Mouse (Mus musculus) heart, adult 2 months (tissue): ENCODE data around the gene Ktn1. TPM values are rescaled to one million over a fixed set of nuclear protein-coding genes. Genes with fewer than 3 reads are reported as not detected.

Experiments
- DNase-seq, 2 experiments: peaks; one replicate each; pipeline ENCODE4 v3.0.0; 2021
- H3K27ac ChIP-seq: fragments of 200-600 bp; 2 replicates; pipeline ENCODE4 v1.8.1; 2022
- H3K27me3 ChIP-seq: fragments of 200-500 bp; 2 replicates; pipeline ENCODE4 v1.6.1; 2012; ENCODE audit warnings: mild to moderate bottlenecking, low read length, inconsistent platforms, mixed read lengths; ENCODE audit not compliant: control insufficient read depth, insufficient read depth
- H3K36me3 ChIP-seq: fragments of 200-500 bp; 2 replicates; pipeline ENCODE4 v1.6.1; 2012; ENCODE audit warnings: low read length, inconsistent platforms; ENCODE audit not compliant: control insufficient read depth, insufficient read depth
- H3K4me1 ChIP-seq: fragments of 200-500 bp; 2 replicates; pipeline ENCODE4 v1.6.1; 2011; ENCODE audit warnings: low read length; ENCODE audit not compliant: control insufficient read depth, insufficient read depth
- H3K4me3 ChIP-seq: fragments of 200-600 bp; 2 replicates; pipeline ENCODE4 v1.8.1; 2022
- H3K79me2 ChIP-seq: fragments of 200-500 bp; replicated peaks from 2 replicates; pipeline ENCODE4 v1.6.1; 2012; ENCODE audit warnings: mild to moderate bottlenecking, inconsistent platforms, low read length, moderate library complexity, mixed read lengths; ENCODE audit not compliant: control insufficient read depth, insufficient read depth
- H3K9ac ChIP-seq: fragments of 200-500 bp; 2 replicates; pipeline ENCODE4 v1.6.1; 2012; ENCODE audit warnings: low read depth, mild to moderate bottlenecking, control low read depth, inconsistent platforms, low read length, mixed read lengths
- CTCF ChIP-seq: fragments of 200-600 bp; IDR thresholded peaks from 2 replicates; pipeline ENCODE4 v1.8.1; 2022; ENCODE audit warnings: antibody characterized with exemption, mild to moderate bottlenecking, moderate library complexity
- EP300 ChIP-seq: fragments of 200-500 bp; IDR thresholded peaks from 2 replicates; pipeline ENCODE4 v1.6.1; 2011; ENCODE audit warnings: low read depth, low read length, control low read depth; ENCODE audit not compliant: insufficient read depth
- POLR2A ChIP-seq: fragments of 200-500 bp; IDR thresholded peaks from 2 replicates; pipeline ENCODE4 v1.6.1; 2011; ENCODE audit warnings: mild to moderate bottlenecking, low read depth, low read length, control low read depth; ENCODE audit not compliant: insufficient read depth
- WGBS: fragments of 180-500 bp; shearing (Covaris S2); methylation state at CpG from one replicate; pipeline ENCODE4 v1.1.7; 2018; 5-methylcytosine and 5-hydroxymethylcytosine counted together
- intact Hi-C: fragments of 180-260 bp; cut with DNase I; formaldehyde crosslinking; loops from one replicate; pipeline ENCODE4 v1.15.1; 2025
- polyA plus RNA-seq: library from polyadenylated mRNA; depleted of rRNA; stranded (reverse); fragments of >200 nt; gene quantifications from 2 replicates; pipeline ENCODE4 v1.2.3, GENCODE M21; 2012
- total RNA-seq, 2 experiments: library from RNA; stranded (reverse); gene quantifications; 2 replicates each; pipeline ENCODE4 v1.2.3; 2021

Gene Ktn1
- total and polyA plus RNA-seq, 3 experiments = 15.9 to 220 (median 195) TPM

DNA sequence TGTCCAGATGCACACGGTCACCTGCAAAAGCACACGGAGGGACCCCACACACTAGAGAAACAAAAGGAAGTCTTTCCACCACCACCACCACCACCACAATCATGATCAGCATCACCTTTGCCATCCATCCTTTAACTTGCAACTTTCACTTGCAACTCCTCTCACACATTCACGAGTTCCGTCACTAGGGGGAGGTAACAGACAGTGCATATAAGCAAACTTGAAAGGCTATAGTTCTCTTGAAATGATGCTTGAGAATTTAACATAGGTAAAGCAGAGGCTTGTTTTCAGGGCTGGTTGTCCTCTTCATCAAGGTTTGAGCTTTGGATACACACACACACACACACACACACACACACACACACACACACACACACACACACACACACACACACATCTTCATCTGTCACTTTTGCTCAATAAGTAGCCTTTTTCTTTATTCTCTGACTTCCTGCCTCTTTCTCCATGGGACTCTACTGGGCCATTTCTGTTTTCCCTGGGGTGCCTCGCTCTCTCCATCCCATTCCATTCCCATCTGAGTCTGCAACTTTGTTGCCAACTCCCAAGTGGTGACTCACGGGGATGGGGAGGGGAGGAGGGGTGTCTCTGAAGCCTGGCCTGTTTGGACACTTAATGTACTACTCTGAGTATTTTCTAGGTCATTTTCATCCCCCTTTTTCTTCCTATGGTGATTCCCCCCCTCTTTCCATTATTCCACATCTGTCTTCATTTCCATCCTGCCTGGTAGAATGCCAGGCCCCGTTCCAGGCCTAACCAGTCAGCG lies 103.4 kb downstream of the Ktn1 start:
- TF ChIP-seq POLR2A = no peak
- peak; percentile 76 for TF ChIP-seq CTCF
- Histone ChIP-seq H3K36me3 (no peaks in the 10 kb centered on the region), H3K27ac (no peak overlapping the region), H3K9ac (no peak overlapping the region), H3K4me3 (no peak overlapping the region), H3K79me2 (no peaks in the 10 kb centered on the region), H3K27me3 (no peaks in the 10 kb centered on the region), H3K4me1 (peaks cover 10% of the 10 kb centered on the region)
- intact Hi-C loops = loop anchor here (2.0 to 10.0 kb wide), 4 partner anchors 203 to 615 kb away; no protein-coding TSS in a partner anchor
- DNase-seq = peak; percentile 49 to 68
- 43% methylated on average over 8 of the region's 8 CpGs for WGBS

DNA sequence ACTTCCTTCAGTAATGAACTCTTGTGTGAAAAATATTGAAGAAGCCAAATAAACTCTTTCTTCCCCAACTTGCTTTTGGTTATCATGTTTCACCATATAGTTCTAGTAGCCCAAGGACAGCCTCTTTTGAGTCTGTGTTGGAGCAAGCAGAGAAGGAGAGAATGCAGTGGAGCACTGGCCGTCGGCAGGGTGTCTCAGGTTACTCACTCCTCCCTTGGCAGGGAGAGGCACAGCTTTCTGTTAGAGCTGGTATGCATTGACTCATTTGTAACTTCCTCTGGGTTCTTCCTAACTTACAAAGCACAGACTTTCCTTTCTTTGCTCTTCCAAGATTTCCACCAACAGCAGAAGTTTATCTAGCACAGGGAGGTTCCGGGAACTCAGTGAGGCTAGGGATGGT lies 105.3 kb downstream of the Ktn1 start:
- no peak overlapping the region for H3K9ac ChIP-seq
- H3K27ac ChIP-seq = no peak overlapping the region
- no peaks in the 10 kb centered on the region for H3K4me1 ChIP-seq
- no peaks in the 10 kb centered on the region for H3K27me3 ChIP-seq
- intact Hi-C loops = loop anchor here (2.0 to 10.0 kb wide), 4 partner anchors 201 to 613 kb away; no protein-coding TSS in a partner anchor
- no peak for DNase-seq
- H3K4me3 ChIP-seq = no peak overlapping the region
- no peaks in the 10 kb centered on the region for H3K36me3 ChIP-seq
- TF ChIP-seq EP300 (no peak), CTCF (no peak), POLR2A (no peak)
- H3K79me2 ChIP-seq = no peaks in the 10 kb centered on the region
- WGBS = 29% methylated on average over 3 of the region's 3 CpGs

DNA sequence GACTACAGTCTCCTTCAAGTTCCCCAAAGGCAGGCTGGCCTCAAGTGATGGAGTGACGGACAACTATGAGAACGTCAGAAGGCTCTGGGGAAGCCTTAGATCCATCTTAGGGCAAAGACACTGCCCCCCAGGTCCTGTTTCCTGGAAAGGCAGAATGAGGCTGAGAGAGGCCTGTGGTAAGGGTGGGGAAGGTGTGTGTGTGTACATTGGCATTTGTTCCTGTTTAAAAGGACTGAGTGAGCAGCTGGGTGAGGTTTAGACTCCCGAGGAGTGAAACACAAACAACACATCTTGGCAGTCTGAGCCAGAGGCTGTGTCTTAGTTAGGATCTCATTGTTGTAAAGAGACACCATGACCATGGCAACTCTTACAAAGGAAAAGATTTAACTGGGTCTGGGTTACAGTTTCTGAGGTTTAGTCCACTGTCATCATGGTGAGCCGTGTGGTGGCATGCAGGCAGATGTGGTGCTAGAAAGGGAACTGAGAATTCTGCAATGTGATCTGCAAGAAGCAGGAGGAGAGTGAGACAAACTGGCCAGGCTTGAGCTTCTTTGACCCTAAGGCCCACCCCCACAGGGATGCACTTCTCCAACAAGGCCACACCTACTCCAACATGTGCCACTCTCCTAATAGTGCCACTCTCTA lies 106.1 kb downstream of the Ktn1 start:
- 81% methylated on average over 4 of the region's 4 CpGs for WGBS
- H3K4me1 ChIP-seq = no peaks in the 10 kb centered on the region
- H3K79me2 ChIP-seq = no peaks in the 10 kb centered on the region
- no peak overlapping the region for H3K9ac ChIP-seq
- no peak overlapping the region for H3K27ac ChIP-seq
- H3K27me3 ChIP-seq = no peaks in the 10 kb centered on the region
- no peak for TF ChIP-seq EP300
- no peak for TF ChIP-seq CTCF
- no peak for TF ChIP-seq POLR2A
- no peak for DNase-seq
- intact Hi-C loops = loop anchor here (10.0 kb wide), 3 partner anchors 200 to 380 kb away; no protein-coding TSS in a partner anchor
- H3K36me3 ChIP-seq = no peaks in the 10 kb centered on the region
- H3K4me3 ChIP-seq = no peak overlapping the region

DNA sequence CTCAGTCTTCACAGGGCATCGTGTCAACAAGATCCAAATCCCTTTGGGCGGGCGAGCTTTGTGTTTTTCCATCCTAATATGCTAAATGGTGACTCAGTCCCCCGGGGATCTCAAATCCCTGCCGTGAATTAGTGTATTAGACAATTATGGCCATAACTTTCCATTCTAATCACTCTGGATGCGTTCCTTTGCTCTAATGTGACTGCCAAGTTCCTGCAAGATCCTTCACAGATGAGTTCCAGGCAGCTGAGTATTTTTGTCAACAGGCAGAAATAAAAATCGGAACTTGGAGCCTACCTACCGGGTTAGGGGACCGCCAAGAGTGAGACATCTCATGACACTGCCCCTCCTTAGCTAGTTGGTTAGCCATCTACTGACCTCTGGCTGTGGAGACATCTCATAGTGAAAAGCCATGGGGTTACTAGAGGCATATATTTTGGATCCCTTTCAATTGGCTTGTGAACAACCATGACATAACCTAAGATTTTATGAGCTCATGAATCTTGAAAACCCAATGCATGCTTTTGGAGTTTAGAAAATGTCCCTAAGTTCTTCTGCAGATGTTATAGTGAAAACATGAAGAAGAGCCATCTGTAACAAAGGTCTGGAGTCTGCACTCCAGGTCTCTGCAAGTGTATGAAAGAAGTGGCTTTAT lies 108.3 kb downstream of the Ktn1 start:
- H3K27me3 ChIP-seq = no peaks in the 10 kb centered on the region
- no peak overlapping the region for H3K9ac ChIP-seq
- 60% methylated on average over 9 of the region's 9 CpGs for WGBS
- no peak overlapping the region for H3K4me3 ChIP-seq
- intact Hi-C loops = loop anchor here (10.0 kb wide), 3 partner anchors 198 to 378 kb away; no protein-coding TSS in a partner anchor
- peak; percentile 31 to 47 for DNase-seq
- peak overlapping the region; percentile 7 for H3K27ac ChIP-seq
- H3K36me3 ChIP-seq = no peaks in the 10 kb centered on the region
- H3K79me2 ChIP-seq = no peaks in the 10 kb centered on the region
- no peaks in the 10 kb centered on the region for H3K4me1 ChIP-seq
- no peak for TF ChIP-seq EP300
- TF ChIP-seq CTCF = no peak

DNA sequence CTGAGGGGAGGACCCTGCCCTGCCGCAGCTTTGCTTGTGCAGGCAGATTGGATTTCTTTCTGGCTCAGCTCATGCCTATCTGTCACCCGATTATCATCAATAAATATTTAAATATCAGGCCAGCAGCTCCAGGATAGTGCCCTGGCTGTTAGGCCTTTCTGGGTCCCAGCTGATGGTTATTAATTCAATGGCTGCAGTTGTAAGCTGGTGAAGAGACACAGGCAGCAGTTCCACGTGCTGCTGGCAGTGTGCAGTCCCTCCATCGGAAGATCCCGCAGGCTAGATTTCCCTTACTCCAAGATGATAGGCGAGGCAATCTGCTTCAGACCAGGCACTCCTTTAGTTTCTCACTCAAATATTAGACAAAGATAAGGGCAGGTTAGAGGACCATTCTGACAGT lies 116.9 kb downstream of the Ktn1 start:
- WGBS = 83% methylated on average over 6 of the region's 6 CpGs
- no peaks in the 10 kb centered on the region for H3K27me3 ChIP-seq
- H3K79me2 ChIP-seq = no peaks in the 10 kb centered on the region
- no peaks in the 10 kb centered on the region for H3K4me1 ChIP-seq
- no peak overlapping the region for H3K27ac ChIP-seq
- no peak overlapping the region for H3K9ac ChIP-seq
- intact Hi-C loops = no loop called here
- no peak overlapping the region for H3K4me3 ChIP-seq
- no peak for DNase-seq
- TF ChIP-seq POLR2A = no peak
- no peak for TF ChIP-seq CTCF
- no peak for TF ChIP-seq EP300
- H3K36me3 ChIP-seq = no peaks in the 10 kb centered on the region

DNA sequence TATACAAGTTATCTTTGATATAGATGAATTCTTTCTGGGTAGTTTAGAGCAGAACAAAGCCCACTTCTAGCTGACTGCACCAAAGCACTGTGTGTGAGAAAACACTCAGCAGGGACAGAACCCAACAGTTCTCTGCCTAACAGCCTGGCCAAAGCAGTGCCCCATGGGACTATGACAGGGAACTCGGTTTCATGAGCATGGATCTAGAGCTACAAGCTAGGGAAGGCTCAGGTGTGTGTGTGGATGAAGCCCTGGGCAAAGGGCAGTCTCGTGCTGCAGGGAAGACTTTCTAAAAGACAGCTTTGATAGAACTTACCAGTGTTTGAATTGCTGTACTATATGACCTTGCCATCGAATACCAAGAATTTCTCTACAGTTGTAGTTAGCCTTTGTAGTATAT lies 117.5 kb downstream of the Ktn1 start:
- Histone ChIP-seq H3K9ac (no peak overlapping the region), H3K36me3 (no peaks in the 10 kb centered on the region), H3K4me3 (no peak overlapping the region), H3K4me1 (no peaks in the 10 kb centered on the region), H3K27me3 (no peaks in the 10 kb centered on the region), H3K27ac (no peak overlapping the region), H3K79me2 (no peaks in the 10 kb centered on the region)
- 66% methylated on average over 3 of the region's 3 CpGs for WGBS
- no peak for TF ChIP-seq POLR2A
- TF ChIP-seq EP300 = no peak
- no peak for TF ChIP-seq CTCF
- intact Hi-C loops = no loop called here
- DNase-seq = no peak
